Mouse (Mus musculus): ENCODE data around the gene Gm28557.

GRCm38 (mm10) chr13:67113287-67113686 lies 4.9 kb upstream of the Gm28557 start:
- TF ChIP-seq CTCF (IDR thresholded peaks at IDR 0.05; ENCODE audit: low read depth, low read length) (no peak), POLR2A (IDR thresholded peaks at IDR 0.05; ENCODE audit: insufficient read depth, low read length) (no peak), EP300 (IDR thresholded peaks at IDR 0.05; ENCODE audit: insufficient read depth, low read depth, low read length) (no peak)
